Mouse (Mus musculus): Measurements from ENCODE around the gene Gm42906. TPM values are rescaled to one million over a fixed set of nuclear protein-coding genes. Genes with fewer than 3 reads are reported as not detected.

Gene Gm42906
- polyA plus RNA-seq, 1 experiment from 2014 or later: not detected

DNA sequence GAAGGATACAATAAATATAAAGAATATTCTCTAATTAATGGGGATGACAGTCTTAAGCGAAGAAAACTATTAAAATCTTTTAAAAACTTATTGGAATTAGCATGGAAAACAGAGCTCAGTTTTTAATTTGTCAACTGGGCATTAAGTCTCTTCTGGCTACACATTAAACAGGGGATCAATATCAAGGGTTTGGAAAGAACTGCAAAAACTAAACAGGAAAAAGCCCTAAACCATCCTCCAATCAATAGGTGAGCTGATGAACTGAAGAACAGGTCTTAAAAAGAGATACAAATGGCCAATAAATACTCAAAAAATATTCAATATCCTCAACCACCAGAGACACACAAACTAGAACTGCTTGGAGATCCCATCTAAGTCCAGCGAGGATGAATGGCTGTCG, 250.8 kb downstream of the Gm42906 start:
- Histone ChIP-seq H3K9ac (ENCODE audit: low read depth, low read length) (no peak overlapping the region), H3K27me3 (ENCODE audit: control insufficient read depth, insufficient read depth, low read length) (no peaks in the 10 kb centered on the region), H3K4me2 (no peak overlapping the region), H3K4me3 (ENCODE audit: low read depth, low read length) (no peak overlapping the region), H3K36me3 (ENCODE audit: control insufficient read depth, insufficient read depth, low read length) (no peaks in the 10 kb centered on the region), H3K4me1 (ENCODE audit: control insufficient read depth, insufficient read depth, low read length) (no peaks in the 10 kb centered on the region), H3K9me3 (replicated peaks; ENCODE audit: control insufficient read depth, low read length) (no peaks in the 10 kb centered on the region), H3K27ac (ENCODE audit: low read depth, low read length) (no peak overlapping the region)
- ATAC-seq (replicated peaks; ENCODE audit: insufficient number of reproducible peaks, low FRiP score, low TSS enrichment): no peak
- WGBS (ENCODE audit: insufficient replicate concordance): 84% methylated on average over 3 of the region's 3 CpGs

DNA sequence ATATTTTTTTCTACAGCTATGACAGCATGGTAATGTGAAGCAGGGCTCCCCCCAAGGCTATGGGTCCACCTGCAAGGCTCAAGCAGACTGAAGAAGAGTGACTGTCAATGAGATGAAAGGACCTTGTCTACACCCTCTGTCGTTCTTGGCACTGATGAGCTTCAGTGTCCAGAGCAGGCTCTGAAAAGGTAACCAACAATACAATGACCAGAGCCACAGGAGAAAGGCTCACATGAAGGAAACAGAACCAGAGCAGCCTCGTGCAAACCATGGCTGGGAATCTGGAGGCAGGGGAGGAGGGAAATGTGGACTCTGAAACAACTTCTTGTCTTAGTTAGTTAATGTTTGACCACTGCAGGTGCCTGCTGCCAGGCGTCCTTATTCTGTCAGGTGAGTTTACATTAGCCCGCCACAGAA, 252.1 kb downstream of the Gm42906 start:
- Histone ChIP-seq H3K27me3 (ENCODE audit: control insufficient read depth, insufficient read depth, low read length) (no peaks in the 10 kb centered on the region), H3K27ac (ENCODE audit: low read depth, low read length) (no peak overlapping the region), H3K4me1 (ENCODE audit: control insufficient read depth, insufficient read depth, low read length) (no peaks in the 10 kb centered on the region), H3K36me3 (ENCODE audit: control insufficient read depth, insufficient read depth, low read length) (no peaks in the 10 kb centered on the region), H3K4me2 (no peak overlapping the region), H3K9me3 (replicated peaks; ENCODE audit: control insufficient read depth, low read length) (no peaks in the 10 kb centered on the region), H3K9ac (ENCODE audit: low read depth, low read length) (no peak overlapping the region), H3K4me3 (ENCODE audit: low read depth, low read length) (no peak overlapping the region)
- no peak for ATAC-seq (replicated peaks; ENCODE audit: insufficient number of reproducible peaks, low FRiP score, low TSS enrichment)
- WGBS (ENCODE audit: insufficient replicate concordance): 78% methylated on average over 4 of the region's 4 CpGs

DNA sequence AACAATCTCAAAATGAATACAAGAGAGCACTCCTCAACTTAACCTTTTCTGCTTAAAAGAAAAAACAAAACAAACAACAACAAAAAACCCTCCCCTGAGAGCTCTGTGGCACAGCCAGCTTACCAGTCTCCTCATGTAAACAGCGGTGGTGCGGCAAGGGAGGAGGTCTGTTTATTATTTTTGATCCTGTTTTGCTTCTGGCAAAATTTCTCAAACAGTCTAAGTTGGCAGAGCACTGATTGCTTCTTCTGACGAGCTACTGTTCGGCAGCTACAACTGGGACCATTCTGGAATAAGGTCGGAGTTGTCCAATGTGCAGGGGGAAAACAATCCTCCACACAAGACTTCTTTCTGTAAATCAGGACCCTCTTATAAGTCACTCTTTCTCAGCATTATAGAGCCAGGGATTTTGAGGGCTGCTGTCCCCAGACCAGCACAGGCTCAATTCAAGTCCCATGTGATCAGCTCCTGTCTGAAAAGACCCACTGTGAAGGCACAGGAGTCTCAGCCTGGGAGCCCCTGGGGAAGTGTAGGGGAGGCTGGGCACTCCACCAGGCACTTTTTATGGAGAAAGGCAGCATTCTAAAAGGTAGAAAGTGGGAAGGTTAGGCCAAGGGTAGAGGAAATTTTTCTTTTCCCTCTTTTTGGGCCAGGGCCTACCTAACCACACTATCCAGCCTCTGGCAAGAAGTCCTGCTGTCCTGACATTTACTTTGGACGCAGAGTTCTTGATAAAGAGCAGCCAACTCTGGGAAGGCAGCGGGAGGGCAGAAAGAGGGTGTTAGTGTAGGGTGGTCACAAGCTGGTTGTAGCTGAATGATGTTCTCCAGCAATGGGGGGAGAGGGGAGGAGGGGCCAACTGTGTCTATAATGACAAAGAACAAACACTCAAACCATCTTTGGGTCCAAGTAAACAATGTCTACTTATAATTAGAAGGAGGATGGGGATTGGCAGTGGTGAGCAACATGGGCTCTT, 253.2 kb downstream of the Gm42906 start:
- 61% methylated on average over 7 of the region's 7 CpGs for WGBS (ENCODE audit: insufficient replicate concordance)
- no peak overlapping the region for H3K27ac ChIP-seq (ENCODE audit: low read depth, low read length)

DNA sequence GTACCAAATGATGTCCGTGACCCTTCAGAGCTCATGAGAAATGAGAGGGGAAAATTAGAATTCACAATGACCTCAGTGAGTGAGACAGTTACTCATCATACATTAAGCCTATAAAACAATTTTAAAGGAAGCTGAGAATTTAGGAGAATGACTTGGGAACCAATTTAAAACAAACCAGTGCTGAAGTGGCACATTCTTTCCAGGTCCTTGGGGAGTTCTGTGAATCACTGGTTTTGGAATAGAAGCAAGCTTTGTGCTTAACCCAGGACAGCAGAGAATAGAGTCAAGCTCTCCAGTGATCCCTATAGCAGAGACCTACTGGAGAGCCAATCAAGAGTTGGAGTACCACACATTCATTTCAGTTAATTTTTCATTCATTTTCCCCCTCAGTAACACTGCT, 254.2 kb downstream of the Gm42906 start:
- H3K9ac ChIP-seq (ENCODE audit: low read depth, low read length): no peak overlapping the region
- H3K27me3 ChIP-seq (ENCODE audit: control insufficient read depth, insufficient read depth, low read length): no peaks in the 10 kb centered on the region
- H3K9me3 ChIP-seq (replicated peaks; ENCODE audit: control insufficient read depth, low read length): no peaks in the 10 kb centered on the region
- H3K36me3 ChIP-seq (ENCODE audit: control insufficient read depth, insufficient read depth, low read length): no peaks in the 10 kb centered on the region
- ATAC-seq (replicated peaks; ENCODE audit: insufficient number of reproducible peaks, low FRiP score, low TSS enrichment): no peak
- no peak overlapping the region for H3K4me3 ChIP-seq (ENCODE audit: low read depth, low read length)
- 83% methylated on average over 1 of the region's 1 CpGs for WGBS (ENCODE audit: insufficient replicate concordance)
- H3K27ac ChIP-seq (ENCODE audit: low read depth, low read length): no peak overlapping the region
- no peaks in the 10 kb centered on the region for H3K4me1 ChIP-seq (ENCODE audit: control insufficient read depth, insufficient read depth, low read length)
- no peak overlapping the region for H3K4me2 ChIP-seq

More for the DNA sequence above, 253.2 kb downstream of the Gm42906 start:
- ATAC-seq (replicated peaks; ENCODE audit: insufficient number of reproducible peaks, low FRiP score, low TSS enrichment): no peak
- Histone ChIP-seq H3K4me2 (no peak overlapping the region), H3K9me3 (replicated peaks; ENCODE audit: control insufficient read depth, low read length) (no peaks in the 10 kb centered on the region), H3K4me1 (ENCODE audit: control insufficient read depth, insufficient read depth, low read length) (no peaks in the 10 kb centered on the region), H3K27me3 (ENCODE audit: control insufficient read depth, insufficient read depth, low read length) (no peaks in the 10 kb centered on the region), H3K9ac (ENCODE audit: low read depth, low read length) (no peak overlapping the region), H3K4me3 (ENCODE audit: low read depth, low read length) (no peak overlapping the region), H3K36me3 (ENCODE audit: control insufficient read depth, insufficient read depth, low read length) (no peaks in the 10 kb centered on the region)

DNA sequence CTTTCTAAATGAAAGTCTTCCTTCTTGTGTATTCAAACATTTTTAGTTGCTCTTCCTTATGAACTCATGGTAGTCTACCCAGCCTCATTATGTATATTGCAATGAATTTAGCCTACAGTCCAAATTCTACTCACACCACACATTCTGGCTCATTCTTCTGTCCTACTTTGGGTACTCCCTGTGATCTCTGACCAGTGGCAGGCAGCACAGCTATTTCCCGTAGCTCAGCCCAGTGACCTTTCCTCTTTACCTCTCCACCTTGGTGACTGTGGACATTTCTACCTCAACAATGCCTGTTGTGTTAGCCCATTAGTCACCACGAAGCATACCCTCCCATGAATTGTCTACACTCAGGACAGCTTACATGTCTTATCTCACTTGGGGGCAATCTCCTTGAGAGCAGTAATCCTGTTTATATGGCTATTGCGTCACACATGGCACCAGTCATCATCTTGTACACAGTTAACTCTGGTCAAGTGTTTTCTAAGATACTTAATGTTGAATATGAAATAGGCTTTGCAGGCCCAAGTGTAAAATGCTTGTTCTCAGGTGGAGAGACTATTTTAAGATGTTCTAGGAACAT, 257.7 kb downstream of the Gm42906 start:
- Histone ChIP-seq H3K27ac (ENCODE audit: low read depth, low read length) (no peak overlapping the region), H3K4me1 (ENCODE audit: control insufficient read depth, insufficient read depth, low read length) (0 out of 2 replicates have a peak, but pooled peaks cover 3% of the 10 kb centered on the region), H3K4me2 (no peak overlapping the region), H3K9ac (ENCODE audit: low read depth, low read length) (no peak overlapping the region), H3K9me3 (replicated peaks; ENCODE audit: control insufficient read depth, low read length) (no peaks in the 10 kb centered on the region), H3K4me3 (ENCODE audit: low read depth, low read length) (no peak overlapping the region), H3K27me3 (ENCODE audit: control insufficient read depth, insufficient read depth, low read length) (no peaks in the 10 kb centered on the region), H3K36me3 (ENCODE audit: control insufficient read depth, insufficient read depth, low read length) (no peaks in the 10 kb centered on the region)
- no peak for ATAC-seq (replicated peaks; ENCODE audit: insufficient number of reproducible peaks, low FRiP score, low TSS enrichment)
- 72% methylated on average over 3 of the region's 3 CpGs for WGBS (ENCODE audit: insufficient replicate concordance)

DNA sequence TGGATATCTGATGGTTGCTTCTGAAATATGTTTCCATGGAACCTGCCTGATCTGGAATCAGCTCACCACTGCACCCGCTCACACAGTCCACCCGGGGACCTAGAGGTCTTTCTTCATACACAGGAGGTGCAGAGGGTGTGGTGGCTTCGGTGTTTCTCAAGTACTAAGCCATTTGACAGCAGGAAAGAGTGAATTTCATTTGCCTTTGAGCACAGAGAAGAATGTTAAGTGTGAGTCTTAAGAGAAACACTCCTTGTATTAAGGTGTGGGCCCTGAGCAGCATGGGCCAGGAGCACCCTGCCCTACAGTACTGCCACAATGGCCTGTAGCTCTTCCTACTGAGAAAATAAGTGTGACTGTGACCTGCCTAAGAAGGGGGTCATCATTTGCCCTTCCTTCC, 259.8 kb downstream of the Gm42906 start:
- no peaks in the 10 kb centered on the region for H3K36me3 ChIP-seq (ENCODE audit: control insufficient read depth, insufficient read depth, low read length)
- ATAC-seq (replicated peaks; ENCODE audit: insufficient number of reproducible peaks, low FRiP score, low TSS enrichment): no peak; the same call in 1 of the 2 replicates
- 82% methylated on average over 3 of the region's 3 CpGs for WGBS (ENCODE audit: insufficient replicate concordance)
- 0 out of 2 replicates have a peak, but pooled peaks cover 3% of the 10 kb centered on the region for H3K4me1 ChIP-seq (ENCODE audit: control insufficient read depth, insufficient read depth, low read length)
- H3K9me3 ChIP-seq (replicated peaks; ENCODE audit: control insufficient read depth, low read length): no peaks in the 10 kb centered on the region
- H3K9ac ChIP-seq (ENCODE audit: low read depth, low read length): no peak overlapping the region
- no peak overlapping the region for H3K4me2 ChIP-seq
- no peak overlapping the region for H3K27ac ChIP-seq (ENCODE audit: low read depth, low read length)
- H3K4me3 ChIP-seq (ENCODE audit: low read depth, low read length): no peak overlapping the region
- no peaks in the 10 kb centered on the region for H3K27me3 ChIP-seq (ENCODE audit: control insufficient read depth, insufficient read depth, low read length)

DNA sequence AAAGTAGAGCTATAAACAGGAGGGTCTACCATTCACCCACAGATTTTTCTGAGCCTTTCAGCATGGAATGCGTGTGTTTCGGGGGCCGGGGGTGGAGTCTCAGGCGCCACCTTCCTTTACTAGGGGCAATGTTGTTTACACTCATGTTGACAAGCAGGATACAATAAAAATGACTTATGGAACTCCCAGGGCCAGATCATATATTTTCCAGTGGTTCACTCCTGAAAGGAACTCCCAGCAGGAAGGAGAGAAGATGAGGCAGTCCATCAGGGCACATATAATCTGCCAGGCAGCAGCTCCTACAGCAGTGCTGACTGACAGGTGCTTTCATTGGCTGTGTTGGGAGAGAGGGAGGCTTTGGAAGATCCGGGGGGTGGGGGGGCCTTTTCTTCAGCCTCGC, 260.3 kb downstream of the Gm42906 start:
- Histone ChIP-seq H3K4me1 (ENCODE audit: control insufficient read depth, insufficient read depth, low read length) (0 out of 2 replicates have a peak, but pooled peaks cover 3% of the 10 kb centered on the region), H3K27ac (ENCODE audit: low read depth, low read length) (no peak overlapping the region), H3K9ac (ENCODE audit: low read depth, low read length) (no peak overlapping the region), H3K36me3 (ENCODE audit: control insufficient read depth, insufficient read depth, low read length) (no peaks in the 10 kb centered on the region), H3K4me2 (no peak overlapping the region), H3K4me3 (ENCODE audit: low read depth, low read length) (no peak overlapping the region), H3K27me3 (ENCODE audit: control insufficient read depth, insufficient read depth, low read length) (no peaks in the 10 kb centered on the region), H3K9me3 (replicated peaks; ENCODE audit: control insufficient read depth, low read length) (no peaks in the 10 kb centered on the region)
- ATAC-seq (replicated peaks; ENCODE audit: insufficient number of reproducible peaks, low FRiP score, low TSS enrichment): no peak
- 83% methylated on average over 6 of the region's 6 CpGs for WGBS (ENCODE audit: insufficient replicate concordance)

DNA sequence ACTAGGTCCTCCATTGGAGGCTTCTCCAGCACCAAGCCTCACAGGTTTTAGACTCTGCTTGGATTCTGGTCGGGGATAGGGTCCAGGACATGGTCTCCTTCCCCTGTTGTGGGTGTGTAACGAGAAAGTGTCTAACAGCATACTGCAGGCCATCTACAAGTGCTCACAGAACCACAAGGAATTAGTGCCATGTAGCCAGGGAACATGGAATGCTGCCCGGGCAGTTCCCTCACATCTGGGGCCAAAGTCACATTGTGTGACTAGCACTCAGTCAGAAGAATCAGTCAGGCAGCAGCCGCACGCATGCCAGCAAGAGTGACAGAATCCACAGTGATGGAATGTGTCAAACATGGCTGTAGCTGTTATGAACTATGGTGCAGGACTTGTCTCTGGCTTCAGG, 261.7 kb downstream of the Gm42906 start:
- Histone ChIP-seq H3K9me3 (replicated peaks; ENCODE audit: control insufficient read depth, low read length) (no peaks in the 10 kb centered on the region), H3K4me1 (ENCODE audit: control insufficient read depth, insufficient read depth, low read length) (0 out of 2 replicates have a peak, but pooled peaks cover 3% of the 10 kb centered on the region), H3K27ac (ENCODE audit: low read depth, low read length) (0 out of 2 replicates have a peak overlapping the region, but pooled peaks have one; percentile 15), H3K36me3 (ENCODE audit: control insufficient read depth, insufficient read depth, low read length) (no peaks in the 10 kb centered on the region), H3K4me2 (no peak overlapping the region), H3K27me3 (ENCODE audit: control insufficient read depth, insufficient read depth, low read length) (no peaks in the 10 kb centered on the region), H3K9ac (ENCODE audit: low read depth, low read length) (no peak overlapping the region), H3K4me3 (ENCODE audit: low read depth, low read length) (no peak overlapping the region)
- WGBS (ENCODE audit: insufficient replicate concordance): 63% methylated on average over 5 of the region's 5 CpGs
- ATAC-seq (replicated peaks; ENCODE audit: insufficient number of reproducible peaks, low FRiP score, low TSS enrichment): no peak

All from heart, embryonic 11.5 days (tissue).